Mouse (Mus musculus) cerebellum, adult 2 months (tissue): ENCODE data around the gene 2410137M14Rik.

Experiments
- CTCF ChIP-seq: fragments of 200-500 bp; IDR thresholded peaks from 2 replicates; pipeline ENCODE4 v1.5.1; 2011; ENCODE audit warnings: low read depth, mild to moderate bottlenecking, control low read depth, low read length, moderate library complexity, borderline replicate concordance; ENCODE audit not compliant: insufficient read depth
- POLR2A ChIP-seq: fragments of 200-500 bp; IDR thresholded peaks from 2 replicates; pipeline ENCODE4 v1.6.1; 2011; ENCODE audit warnings: low read length, control low read depth, borderline replicate concordance; ENCODE audit not compliant: insufficient read depth

DNA sequence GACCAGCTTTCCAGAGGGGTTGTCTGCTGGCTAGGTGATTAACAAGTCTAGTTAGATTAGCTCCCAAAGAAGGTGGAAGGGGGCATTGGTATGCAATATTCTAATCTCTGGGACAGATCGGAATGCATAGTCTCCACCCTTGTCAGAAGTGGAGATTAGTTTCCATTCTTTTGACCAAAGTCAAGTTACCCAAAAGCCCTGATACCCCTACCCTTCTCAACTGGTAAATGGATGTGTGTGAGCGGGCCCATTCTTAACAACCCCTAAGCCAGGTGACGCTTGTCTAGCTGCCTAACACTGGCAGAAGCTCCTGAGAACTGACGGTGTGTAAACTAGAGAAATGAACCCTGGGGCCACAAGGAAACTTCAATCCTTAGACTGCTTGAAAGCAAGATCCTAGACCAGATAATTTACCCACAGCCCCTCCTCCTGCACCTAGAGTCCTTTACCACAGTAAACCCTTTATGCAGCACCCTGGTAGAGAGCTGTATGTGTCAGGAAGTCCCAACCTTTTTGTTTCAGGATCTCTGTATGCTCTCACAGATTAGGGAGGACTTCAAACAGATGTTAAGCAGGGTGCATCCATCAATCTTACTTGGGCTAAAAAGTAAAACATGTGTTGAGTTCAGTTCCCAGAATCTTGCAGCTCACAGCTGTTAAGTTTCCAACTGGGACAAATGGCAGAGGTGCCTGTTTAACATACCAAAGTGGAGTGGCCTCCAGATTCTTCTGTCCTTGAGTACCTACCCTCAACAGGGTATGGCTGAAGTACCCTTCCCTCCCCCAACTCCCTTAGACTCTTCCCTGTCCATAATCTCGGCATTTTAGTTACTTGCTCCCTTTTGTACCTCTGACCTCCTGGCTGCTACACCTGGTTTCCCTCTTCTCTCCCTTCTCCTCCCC lies 1.5 kb upstream of the 2410137M14Rik start:
- no peak for TF ChIP-seq POLR2A
- TF ChIP-seq CTCF, result no peak
